Mouse (Mus musculus) embryonic facial prominence, embryonic 14.5 days (tissue): ENCODE results near the gene Vcl. TPM values are rescaled to one million over a fixed set of nuclear protein-coding genes. Genes with fewer than 3 reads are reported as not detected.
A peak's percentile ranks its signal among the peaks of the same experiment; 100 is the strongest.

ENCODE experiments used
- ATAC-seq: fragments of 200-750 bp; cut with Nextera tagmentation; 2 replicates; pipeline ENCODE4 v1.8.0; 2017; ENCODE audit warnings: low read depth, moderate number of reproducible peaks, moderate TSS enrichment
- DNase-seq: peaks from one replicate; pipeline ENCODE4 v3.0.0-alpha.2; 2015; ENCODE audit warnings: low spot score
- H3K27ac ChIP-seq: fragments of 300-500 bp; sonication (generic); replicated peaks from 2 replicates; pipeline ENCODE4 v1.5.1; 2014; ENCODE audit warnings: low read depth, mild to moderate bottlenecking, low read length, moderate library complexity
- H3K27me3 ChIP-seq: fragments of 300-500 bp; sonication (generic); replicated peaks from 2 replicates; pipeline ENCODE4 v1.6.1; 2014; ENCODE audit warnings: low read length; ENCODE audit not compliant: control insufficient read depth, insufficient read depth
- H3K36me3 ChIP-seq: fragments of 300-500 bp; sonication (generic); 2 replicates; pipeline ENCODE4 v1.6.1; 2014; ENCODE audit warnings: low read length, mixed read lengths; ENCODE audit not compliant: control insufficient read depth, insufficient read depth
- H3K4me1 ChIP-seq: fragments of 300-500 bp; sonication (generic); 2 replicates; pipeline ENCODE4 v1.6.1; 2014; ENCODE audit warnings: antibody characterized with exemption, low read length; ENCODE audit not compliant: control insufficient read depth, insufficient read depth
- H3K4me2 ChIP-seq: fragments of 300-500 bp; sonication (generic); 2 replicates; pipeline ENCODE4 v1.6.1; 2014; ENCODE audit warnings: low read depth, mild to moderate bottlenecking, low read length, moderate library complexity, mixed read lengths
- H3K4me3 ChIP-seq: fragments of 300-500 bp; sonication (generic); 2 replicates; pipeline ENCODE4 v1.5.1; 2014; ENCODE audit warnings: low read depth, mild to moderate bottlenecking, low read length
- H3K9ac ChIP-seq: fragments of 300-500 bp; sonication (generic); 2 replicates; pipeline ENCODE4 v1.6.1; 2014; ENCODE audit warnings: low read depth, mild to moderate bottlenecking, low read length, moderate library complexity, mixed read lengths
- H3K9me3 ChIP-seq: fragments of 300-500 bp; sonication (generic); 2 replicates; pipeline ENCODE4 v1.6.1; 2016; ENCODE audit warnings: low read length; ENCODE audit not compliant: control insufficient read depth
- WGBS: fragments of 180-500 bp; shearing (Covaris S2); extraction: QIAGEN DNeasy Blood & Tissue Kit; methylation state at CpG from one replicate; pipeline ENCODE4 v1.1.7; 2014; 5-methylcytosine and 5-hydroxymethylcytosine counted together
- polyA plus RNA-seq: library from polyadenylated mRNA; unstranded; fragments of >200 nt; fragmentation: Nextera tagmentation; extraction: Ambion mirVana; gene quantifications from 2 replicates; pipeline ENCODE4 v1.2.1, GENCODE M21; 2014

The Vcl gene
- 65.8 and 76.2 TPM in 2 replicates for polyA plus RNA-seq

- Histone ChIP-seq H3K4me3 (peak within 1 kb of the TSS; percentile 91), H3K4me2 (peak within 1 kb of the TSS; percentile 66), H3K27me3 (no peaks in the 10 kb centered on the region), H3K4me1 (peaks cover 7% of the 10 kb centered on the region; the same call in 1 of the 2 replicates), H3K36me3 (no peaks in the 10 kb centered on the region), H3K9me3 (no peaks in the 10 kb centered on the region), H3K9ac (peak within 1 kb of the TSS; percentile 84), H3K27ac (peak within 1 kb of the TSS; percentile 87)
- DNase-seq (peak; percentile 100), ATAC-seq (peak; percentile 98)
- WGBS, result under 1% methylated on average over 37 of the region's 89 CpGs
Measured at GRCm38 (mm10) chr14:20928848-20929745, at the start of gene Vcl. Vcl (plus strand) TSS chr14:20929398.

DNA sequence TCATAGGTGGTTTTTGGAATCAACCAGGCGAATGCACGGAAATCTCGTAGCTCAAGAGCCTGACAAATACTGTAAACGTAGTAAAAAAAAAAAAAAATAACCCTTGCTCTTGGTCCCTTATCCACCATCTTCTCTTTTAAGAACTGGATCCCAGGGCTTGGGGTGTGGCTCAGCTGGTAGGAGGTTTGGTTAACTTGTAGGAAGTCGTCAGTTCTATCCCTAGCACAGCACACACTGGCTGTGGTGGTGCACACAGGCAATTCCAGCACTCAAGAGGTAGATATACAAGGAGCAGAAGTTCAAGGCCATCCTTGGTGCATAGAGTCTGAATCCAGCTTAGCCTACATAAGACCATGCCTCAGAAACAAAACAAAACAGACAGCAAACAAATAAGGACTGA, 44.5 kb upstream of the Vcl start:
- no peak for DNase-seq
- Histone ChIP-seq H3K27ac (no peak overlapping the region), H3K4me1 (peaks cover 15% of the 10 kb centered on the region; the same call in 1 of the 2 replicates), H3K36me3 (no peaks in the 10 kb centered on the region), H3K4me3 (no peak overlapping the region), H3K9me3 (no peaks in the 10 kb centered on the region), H3K27me3 (no peaks in the 10 kb centered on the region), H3K4me2 (no peak overlapping the region), H3K9ac (no peak overlapping the region)
- 76% methylated on average over 5 of the region's 5 CpGs for WGBS
- ATAC-seq, result no peak

DNA sequence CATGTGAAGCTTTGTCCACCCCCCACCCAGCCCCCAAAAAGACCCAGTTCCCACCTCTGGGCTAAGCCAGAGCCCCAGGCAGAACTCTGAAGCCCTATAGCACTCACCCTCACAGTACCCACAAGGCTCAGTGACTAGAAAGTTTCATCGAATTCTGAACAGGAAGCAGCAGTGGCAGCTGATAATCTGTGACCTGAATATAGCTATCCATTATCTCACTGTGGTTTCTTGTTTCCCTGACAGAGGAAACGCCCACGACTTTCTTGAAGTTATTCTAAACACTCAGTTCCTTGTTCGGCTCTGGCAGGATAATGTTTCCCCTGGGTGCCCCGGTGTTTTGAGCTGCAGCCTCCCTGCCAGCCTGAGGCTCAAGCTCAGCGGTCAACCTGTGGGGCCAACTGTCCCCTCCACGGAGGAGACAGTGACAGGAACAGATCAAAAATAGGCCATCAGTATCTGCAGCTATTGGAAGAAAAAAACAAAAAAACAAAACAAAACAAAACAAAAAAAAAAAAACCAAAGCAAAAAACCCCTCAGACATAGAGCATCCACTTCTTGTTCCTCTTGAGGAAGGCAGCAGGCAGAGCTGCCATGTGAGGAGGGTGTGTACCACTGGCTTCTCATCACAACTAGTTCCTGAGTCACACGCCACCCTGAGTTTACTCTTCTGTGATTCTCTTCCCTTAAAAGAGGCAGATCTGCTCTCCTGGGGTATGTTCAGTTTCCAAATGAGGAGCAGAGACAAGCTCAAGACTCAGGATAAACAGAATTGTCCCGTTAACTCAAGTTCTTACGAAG, 43.9 kb upstream of the Vcl start:
- ATAC-seq (peak; percentile 74; the same call in 1 of the 2 replicates), DNase-seq (peak; percentile 87)
- H3K9ac ChIP-seq, result no peak overlapping the region
- peak overlapping the region; percentile 46; the same call in 1 of the 2 replicates for H3K27ac ChIP-seq
- no peaks in the 10 kb centered on the region for H3K27me3 ChIP-seq
- H3K4me3 ChIP-seq, result no peak overlapping the region
- H3K36me3 ChIP-seq, result no peaks in the 10 kb centered on the region
- H3K4me1 ChIP-seq, result peaks cover 15% of the 10 kb centered on the region; the same call in 1 of the 2 replicates
- H3K4me2 ChIP-seq, result peak overlapping the region; percentile 30; the same call in 1 of the 2 replicates
- no peaks in the 10 kb centered on the region for H3K9me3 ChIP-seq
- 21% methylated on average over 10 of the region's 10 CpGs for WGBS

- Histone ChIP-seq H3K9me3 (no peaks in the 10 kb centered on the region), H3K4me2 (no peak overlapping the region), H3K36me3 (no peaks in the 10 kb centered on the region), H3K4me3 (no peak overlapping the region), H3K9ac (no peak overlapping the region), H3K27me3 (no peaks in the 10 kb centered on the region), H3K4me1 (peaks cover 10% of the 10 kb centered on the region; the same call in 1 of the 2 replicates), H3K27ac (0 out of 2 replicates have a peak overlapping the region, but pooled peaks have one; percentile 46)
- no peak for ATAC-seq
- peak; percentile 15 for DNase-seq
- 29% methylated on average over 4 of the region's 4 CpGs for WGBS
Measured at GRCm38 (mm10) chr14:20886266-20886665, 42.9 kb upstream of the Vcl start.

- peaks cover 16% of the 10 kb centered on the region for H3K4me1 ChIP-seq
- H3K36me3 ChIP-seq, result no peaks in the 10 kb centered on the region
- DNase-seq (no peak), ATAC-seq (no peak)
- 67% methylated on average over 7 of the region's 7 CpGs for whole genome bisulfite sequencing
- no peak overlapping the region for H3K4me3 ChIP-seq
- no peak overlapping the region for H3K27ac ChIP-seq
- no peak overlapping the region for H3K4me2 ChIP-seq
- H3K9me3 ChIP-seq, result no peaks in the 10 kb centered on the region
- no peaks in the 10 kb centered on the region for H3K27me3 ChIP-seq
- H3K9ac ChIP-seq, result no peak overlapping the region
Measured at GRCm38 (mm10) chr14:20887541-20888085, 41.6 kb upstream of the Vcl start.

- H3K27me3 ChIP-seq, result no peaks in the 10 kb centered on the region
- DNase-seq, result peak; percentile 93
- H3K4me2 ChIP-seq, result peak overlapping the region; percentile 8; the same call in 1 of the 2 replicates
- no peaks in the 10 kb centered on the region for H3K36me3 ChIP-seq
- peak; percentile 84 for ATAC-seq
- no peak overlapping the region for H3K9ac ChIP-seq
- peak overlapping the region; percentile 69; the same call in 1 of the 2 replicates for H3K27ac ChIP-seq
- WGBS, result 20% methylated on average over 9 of the region's 9 CpGs
- peaks cover 5% of the 10 kb centered on the region; the same call in 1 of the 2 replicates for H3K4me1 ChIP-seq
- no peak overlapping the region for H3K4me3 ChIP-seq
- H3K9me3 ChIP-seq, result no peaks in the 10 kb centered on the region
Measured at GRCm38 (mm10) chr14:20891941-20892402, 37.2 kb upstream of the Vcl start.

- Histone ChIP-seq H3K4me1 (peaks cover 5% of the 10 kb centered on the region; the same call in 1 of the 2 replicates), H3K36me3 (no peaks in the 10 kb centered on the region), H3K27ac (peak overlapping the region; percentile 55), H3K4me2 (no peak overlapping the region), H3K9ac (no peak overlapping the region), H3K9me3 (no peaks in the 10 kb centered on the region), H3K4me3 (no peak overlapping the region), H3K27me3 (no peaks in the 10 kb centered on the region)
- DNase-seq, result peak; percentile 51
- 55% methylated on average over 4 of the region's 4 CpGs for WGBS
- peak; percentile 35; the same call in 1 of the 2 replicates for ATAC-seq
Measured at GRCm38 (mm10) chr14:20893815-20894214, 35.4 kb upstream of the Vcl start.

DNA sequence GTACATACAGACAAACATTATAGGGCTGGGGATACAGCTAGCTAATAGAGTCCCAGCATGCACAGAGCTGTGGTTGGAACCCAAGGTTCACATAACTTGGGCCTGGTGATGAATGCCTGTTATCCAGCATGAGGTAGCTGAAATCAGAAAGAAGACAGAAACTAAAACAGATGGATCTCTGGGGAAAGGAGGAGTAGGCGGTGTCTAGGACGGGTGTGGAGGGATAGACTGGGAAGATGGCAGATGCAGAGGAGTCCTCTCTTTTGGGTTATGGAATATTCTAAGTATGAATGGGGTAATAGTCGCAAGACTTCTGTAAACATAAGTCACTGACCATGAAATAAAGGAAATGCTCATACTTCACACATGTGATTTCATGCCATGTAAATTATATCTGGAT, 27.9 kb upstream of the Vcl start:
- DNase-seq (no peak), ATAC-seq (no peak)
- Histone ChIP-seq H3K27ac (no peak overlapping the region), H3K9me3 (no peaks in the 10 kb centered on the region), H3K4me2 (no peak overlapping the region), H3K4me1 (no peaks in the 10 kb centered on the region), H3K27me3 (no peaks in the 10 kb centered on the region), H3K4me3 (no peak overlapping the region), H3K9ac (no peak overlapping the region), H3K36me3 (no peaks in the 10 kb centered on the region)
- 87% methylated on average over 3 of the region's 3 CpGs for WGBS
